ENCODE assay signal across 13 mouse cellular contexts in the genomic region with DNA sequence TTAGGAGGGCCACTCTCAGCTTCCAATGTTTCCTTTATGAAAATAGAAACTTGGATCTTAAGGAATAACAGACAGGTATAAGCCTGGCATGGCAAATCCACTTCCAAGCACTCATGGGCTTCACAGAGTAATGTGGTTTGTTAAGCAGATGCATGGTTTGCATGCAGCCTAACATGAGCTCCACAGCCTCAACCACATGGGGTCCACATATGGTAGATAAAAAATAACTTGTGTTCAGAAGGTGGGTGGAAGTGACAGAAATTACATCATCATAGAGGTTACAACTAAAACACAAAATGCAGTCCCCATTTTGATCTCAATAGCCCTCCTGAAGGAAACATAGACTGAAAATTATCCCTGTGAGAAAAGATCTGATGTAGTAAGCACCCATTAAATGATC.
"Had no signal": no experiment of that assay in that cellular context is flagged by ENCODE, and none has a peak within 500 bp of the region (broad histone marks: within the 10 kb centered on the region; RNA-seq: fewer than 3 reads in every experiment).

No protein-coding gene starts in this region.

- H3K36me3 ChIP-seq: intestine, embryonic 15.5 days; limb, embryonic 12.5 days; liver, embryonic 13.5 days; midbrain, embryonic 10.5 days; neural tube, embryonic 12.5 days had no signal

- ATAC-seq: intestine, embryonic 15.5 days; liver, postnatal 0 days had no signal

- H3K9ac ChIP-seq: intestine, embryonic 15.5 days; kidney, embryonic 15.5 days; limb, embryonic 12.5 days; liver, embryonic 13.5 days; liver, postnatal 0 days; neural tube, embryonic 12.5 days had no signal

- H3K9me3 ChIP-seq: intestine, embryonic 15.5 days; kidney, embryonic 15.5 days; limb, embryonic 12.5 days; liver, embryonic 13.5 days; midbrain, embryonic 10.5 days; neural tube, embryonic 12.5 days had no signal

- H3K4me2 ChIP-seq: intestine, embryonic 15.5 days; kidney, embryonic 15.5 days; limb, embryonic 12.5 days; liver, embryonic 13.5 days; neural tube, embryonic 12.5 days had no signal

- H3K4me1 ChIP-seq: liver, embryonic 13.5 days; neural tube, embryonic 12.5 days had no signal

- DNase-seq: liver; liver, embryonic 13.5 days; liver, postnatal 0 days; midbrain, embryonic 14.5 days; retina, postnatal 1 day; right cerebral cortex, postnatal 14 days; thymus, postnatal 4 days had no signal

- H3K27me3 ChIP-seq: intestine, embryonic 15.5 days; kidney, embryonic 15.5 days; limb, embryonic 12.5 days; liver, embryonic 13.5 days; neural tube, embryonic 12.5 days had no signal

- H3K27ac ChIP-seq: intestine, embryonic 15.5 days; liver, embryonic 13.5 days; midbrain, embryonic 10.5 days; neural tube, embryonic 12.5 days had no signal

- H3K4me3 ChIP-seq: intestine, embryonic 15.5 days; kidney, embryonic 15.5 days; limb, embryonic 12.5 days; liver, embryonic 13.5 days; midbrain, embryonic 10.5 days; myocyte; neural tube, embryonic 12.5 days had no signal
